Mouse (Mus musculus) c-Kit-positive CD71-positive TER-119-negative erythroid progenitor cells, embryonic 14.5 days (primary cell): ENCODE measurements around the gene Rgs9.
"Not testable (repeated sequence)": the region's sequence is repeated elsewhere in the genome, so short reads cannot be mapped to it uniquely, and the experiment has no call there.

Experiments used
- DNase-seq: peaks from one replicate; pipeline ENCODE4 v3.0.0-alpha.2; 2013; ENCODE audit warnings: low read depth

The Rgs9 gene

GRCm38 (mm10) chr11:109305680-109306079, 7.8 kb upstream of the Rgs9 start:
- DNase-seq: no peak

GRCm38 (mm10) chr11:109302338-109302737, 4.4 kb upstream of the Rgs9 start:
- DNase-seq: no peak

- DNase-seq: no peak
These were observed 898 bp downstream of the Rgs9 start for GRCm38 (mm10) chr11:109297031-109297430.

GRCm38 (mm10) chr11:109292056-109292455, 5.9 kb downstream of the Rgs9 start:
- DNase-seq: no peak

- not testable (repeated sequence) for DNase-seq
These were observed 8.6 kb downstream of the Rgs9 start for GRCm38 (mm10) chr11:109289378-109289777.

- no peak for DNase-seq
These were observed 13.1 kb downstream of the Rgs9 start for GRCm38 (mm10) chr11:109284811-109285210.

GRCm38 (mm10) chr11:109278186-109278585, 19.7 kb downstream of the Rgs9 start:
- DNase-seq: no peak

- DNase-seq: no peak
These were observed 26.5 kb downstream of the Rgs9 start for GRCm38 (mm10) chr11:109271399-109271798.

- DNase-seq: no peak
These were observed 27.6 kb downstream of the Rgs9 start for GRCm38 (mm10) chr11:109270366-109270765.

GRCm38 (mm10) chr11:109269662-109270341, 28.1 kb downstream of the Rgs9 start:
- no peak for DNase-seq

- DNase-seq: no peak
These were observed 28.7 kb downstream of the Rgs9 start for GRCm38 (mm10) chr11:109269283-109269661.

GRCm38 (mm10) chr11:109266161-109266910, 31.6 kb downstream of the Rgs9 start:
- no peak for DNase-seq

GRCm38 (mm10) chr11:109264159-109264768, 33.7 kb downstream of the Rgs9 start:
- no peak for DNase-seq

GRCm38 (mm10) chr11:109260561-109260960, 37.4 kb downstream of the Rgs9 start:
- DNase-seq: no peak

GRCm38 (mm10) chr11:109258941-109259910, 38.7 kb downstream of the Rgs9 start:
- DNase-seq: no peak

GRCm38 (mm10) chr11:109257824-109258223, 40.1 kb downstream of the Rgs9 start:
- DNase-seq: no peak

- DNase-seq: no peak
These were observed 42.9 kb downstream of the Rgs9 start for GRCm38 (mm10) chr11:109255022-109255421.

GRCm38 (mm10) chr11:109252483-109252882, 45.4 kb downstream of the Rgs9 start:
- no peak for DNase-seq

- no peak for DNase-seq
These were observed 47.4 kb downstream of the Rgs9 start for GRCm38 (mm10) chr11:109250566-109250965.

- DNase-seq: no peak
These were observed 51.0 kb downstream of the Rgs9 start for GRCm38 (mm10) chr11:109246920-109247319.

- peak; percentile 24 for DNase-seq
These were observed 53.1 kb downstream of the Rgs9 start for GRCm38 (mm10) chr11:109244635-109245360.
